Mouse (Mus musculus) ovary, postnatal 36 days (tissue): ENCODE measurements around the gene Tecr.
"Not testable (repeated sequence)": the region's sequence is repeated elsewhere in the genome, so short reads cannot be mapped to it uniquely, and the experiment has no call there.

Experiments
- DNase-seq: peaks from one replicate; pipeline ENCODE4 v3.0.0; 2022; ENCODE audit warnings: low spot score, mixed read lengths

Tecr gene

GRCm38 (mm10) chr8:83580826-83581225 is 26.9 kb downstream of the Tecr start:
- DNase-seq = no peak

- DNase-seq = no peak
These were observed 28.1 kb downstream of the Tecr start for GRCm38 (mm10) chr8:83579676-83580075.

- no peak for DNase-seq
These were observed 29.4 kb downstream of the Tecr start for GRCm38 (mm10) chr8:83578131-83579055.

GRCm38 (mm10) chr8:83577384-83577791 is 30.4 kb downstream of the Tecr start:
- peak; percentile 73 for DNase-seq

- DNase-seq = no peak
These were observed 30.9 kb downstream of the Tecr start for GRCm38 (mm10) chr8:83576921-83577320.

GRCm38 (mm10) chr8:83576516-83576895 is 31.3 kb downstream of the Tecr start:
- no peak for DNase-seq

GRCm38 (mm10) chr8:83575561-83576515 is 31.9 kb downstream of the Tecr start:
- DNase-seq = no peak

GRCm38 (mm10) chr8:83574631-83575315 is 33.0 kb downstream of the Tecr start:
- DNase-seq = no peak

- no peak for DNase-seq
These were observed 34.5 kb downstream of the Tecr start for GRCm38 (mm10) chr8:83573140-83573875.

GRCm38 (mm10) chr8:83572246-83572812 is 35.4 kb downstream of the Tecr start:
- no peak for DNase-seq

GRCm38 (mm10) chr8:83571791-83572190 is 36.0 kb downstream of the Tecr start:
- DNase-seq = no peak

GRCm38 (mm10) chr8:83571001-83571340 is 36.8 kb downstream of the Tecr start:
- DNase-seq = not testable (repeated sequence)

- DNase-seq = no peak
These were observed 37.3 kb downstream of the Tecr start for GRCm38 (mm10) chr8:83570272-83571000.

- DNase-seq = no peak
These were observed 38.6 kb downstream of the Tecr start for GRCm38 (mm10) chr8:83569165-83569564.

- DNase-seq = no peak
These were observed 39.0 kb downstream of the Tecr start for GRCm38 (mm10) chr8:83568755-83569154.

GRCm38 (mm10) chr8:83568128-83568527 is 39.6 kb downstream of the Tecr start:
- no peak for DNase-seq

- DNase-seq = no peak
These were observed 40.1 kb downstream of the Tecr start for GRCm38 (mm10) chr8:83567668-83568067.

GRCm38 (mm10) chr8:83566469-83567395 is 41.0 kb downstream of the Tecr start, which contains the start of gene Ndufb7:
Gene Ndufb7, plus strand, starts transcription at chr8:83566671.
- peak; percentile 95 for DNase-seq

GRCm38 (mm10) chr8:83565731-83566375 is 41.9 kb downstream of the Tecr start:
- DNase-seq = no peak
